Mouse (Mus musculus) embryonic facial prominence, embryonic 10.5 days (tissue): ENCODE measurements around the gene Zfp622. TPM values are rescaled to one million over a fixed set of nuclear protein-coding genes. Genes with fewer than 3 reads are reported as not detected.
"Not testable (repeated sequence)": the region's sequence is repeated elsewhere in the genome, so short reads cannot be mapped to it uniquely, and the experiment has no call there.

Experiments used
- DNase-seq: peaks from one replicate; pipeline ENCODE4 v3.0.0-alpha.2; 2017; ENCODE audit warnings: low spot score
- H3K27ac ChIP-seq: fragments of 300-500 bp; sonication (generic); replicated peaks from 2 replicates; pipeline ENCODE4 v1.5.1; 2016; ENCODE audit warnings: mild to moderate bottlenecking
- H3K27me3 ChIP-seq: fragments of 300-500 bp; sonication (generic); replicated peaks from 2 replicates; pipeline ENCODE4 v1.6.1; 2016; ENCODE audit warnings: low read depth, mild to moderate bottlenecking; ENCODE audit not compliant: poor library complexity, severe bottlenecking
- H3K36me3 ChIP-seq: fragments of 300-500 bp; sonication (generic); replicated peaks from 2 replicates; pipeline ENCODE4 v1.6.1; 2016; ENCODE audit warnings: mild to moderate bottlenecking, moderate library complexity
- H3K4me1 ChIP-seq: fragments of 300-500 bp; sonication (generic); 2 replicates; pipeline ENCODE4 v1.6.1; 2016
- H3K4me3 ChIP-seq: fragments of 300-500 bp; sonication (generic); 2 replicates; pipeline ENCODE4 v1.5.1; 2016; ENCODE audit warnings: mild to moderate bottlenecking, moderate library complexity
- H3K9me3 ChIP-seq: fragments of 300-500 bp; sonication (generic); 2 replicates; pipeline ENCODE4 v1.6.1; 2016; ENCODE audit warnings: mild to moderate bottlenecking
- WGBS: fragments of 180-500 bp; shearing (Covaris S2); methylation state at CpG from one replicate; pipeline ENCODE4 v1.1.7; 2016; 5-methylcytosine and 5-hydroxymethylcytosine counted together
- polyA plus RNA-seq: library from polyadenylated mRNA; unstranded; fragments of >200 nt; fragmentation: Nextera tagmentation; extraction: Ambion mirVana; gene quantifications from 2 replicates; pipeline ENCODE4 v1.2.1, GENCODE M21; 2016

The Zfp622 gene
- polyA plus RNA-seq, 1 experiment from 2014 or later: 21.4 TPM

DNA sequence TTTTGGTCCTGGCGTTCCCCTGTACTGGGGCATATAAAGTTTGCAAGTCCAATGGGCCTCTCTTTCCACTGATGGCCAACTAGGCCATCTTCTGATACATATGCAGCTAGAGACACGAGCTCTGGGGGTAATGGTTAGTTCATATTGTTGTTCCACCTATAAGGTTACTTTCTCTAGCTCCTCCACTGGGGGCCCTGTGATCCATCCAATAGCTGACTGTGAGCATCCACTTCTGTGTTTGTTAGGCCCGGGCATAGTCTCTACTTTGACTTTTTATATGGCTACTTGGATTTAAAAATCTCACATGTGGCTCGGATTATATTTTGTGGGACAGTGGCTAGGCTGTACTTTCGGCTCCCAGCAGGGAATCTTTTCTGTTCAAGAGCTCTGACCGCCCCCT is 552 bp upstream of the Zfp622 start:
- not testable (repeated sequence) for H3K9me3 ChIP-seq, H3K27me3 ChIP-seq, DNase-seq
- H3K36me3 ChIP-seq: peaks cover 23% of the 10 kb centered on the region
- H3K4me1 ChIP-seq: peaks cover 14% of the 10 kb centered on the region
- H3K4me3 ChIP-seq: peak overlapping the region; percentile 99
- peak overlapping the region; percentile 90 for H3K27ac ChIP-seq
- 21% methylated on average over 6 of the region's 6 CpGs for WGBS

DNA sequence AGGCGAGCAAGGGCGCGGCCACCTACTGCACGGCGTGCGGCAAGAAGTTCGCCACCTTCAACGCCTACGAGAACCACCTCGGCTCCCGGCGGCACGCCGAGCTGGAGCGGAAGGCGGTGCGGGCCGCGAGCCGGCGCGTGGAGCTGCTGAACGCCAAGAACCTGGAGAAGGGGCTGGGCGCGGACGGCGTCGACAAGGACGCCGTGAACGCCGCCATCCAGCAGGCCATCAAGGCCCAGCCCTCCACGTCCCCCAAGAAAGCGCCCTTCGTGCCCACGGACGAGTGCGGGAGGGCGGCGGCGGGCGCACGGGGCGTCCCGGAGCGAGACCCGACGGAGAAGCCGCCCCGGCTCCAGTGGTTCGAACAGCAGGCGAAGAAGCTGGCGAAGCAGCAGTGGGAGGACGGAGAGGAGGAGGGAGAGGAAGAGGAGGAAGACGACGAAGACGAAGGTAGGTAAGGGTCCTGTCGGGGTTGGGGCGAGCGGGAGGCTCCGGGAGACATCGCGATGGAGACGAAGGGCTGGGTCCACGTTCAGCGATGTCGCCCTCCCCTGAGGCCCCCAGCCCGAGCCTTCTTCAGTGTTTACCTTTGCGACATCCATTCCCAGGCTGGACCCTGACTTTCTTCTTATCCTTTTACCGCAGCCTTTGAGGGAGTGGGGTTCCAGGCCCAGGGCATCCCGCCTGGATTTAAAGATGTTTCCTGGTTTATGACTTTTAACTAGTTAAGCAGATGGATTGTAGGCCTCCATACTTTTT is 747 bp downstream of the Zfp622 start:
- peaks cover 34% of the 10 kb centered on the region for H3K36me3 ChIP-seq
- no peaks in the 10 kb centered on the region for H3K9me3 ChIP-seq
- peaks cover 14% of the 10 kb centered on the region for H3K4me1 ChIP-seq
- no peak for DNase-seq
- WGBS: under 1% methylated on average over 71 of the region's 71 CpGs
- H3K4me3 ChIP-seq: peak overlapping the region; percentile 99
- no peaks in the 10 kb centered on the region for H3K27me3 ChIP-seq
- peak overlapping the region; percentile 90 for H3K27ac ChIP-seq

DNA sequence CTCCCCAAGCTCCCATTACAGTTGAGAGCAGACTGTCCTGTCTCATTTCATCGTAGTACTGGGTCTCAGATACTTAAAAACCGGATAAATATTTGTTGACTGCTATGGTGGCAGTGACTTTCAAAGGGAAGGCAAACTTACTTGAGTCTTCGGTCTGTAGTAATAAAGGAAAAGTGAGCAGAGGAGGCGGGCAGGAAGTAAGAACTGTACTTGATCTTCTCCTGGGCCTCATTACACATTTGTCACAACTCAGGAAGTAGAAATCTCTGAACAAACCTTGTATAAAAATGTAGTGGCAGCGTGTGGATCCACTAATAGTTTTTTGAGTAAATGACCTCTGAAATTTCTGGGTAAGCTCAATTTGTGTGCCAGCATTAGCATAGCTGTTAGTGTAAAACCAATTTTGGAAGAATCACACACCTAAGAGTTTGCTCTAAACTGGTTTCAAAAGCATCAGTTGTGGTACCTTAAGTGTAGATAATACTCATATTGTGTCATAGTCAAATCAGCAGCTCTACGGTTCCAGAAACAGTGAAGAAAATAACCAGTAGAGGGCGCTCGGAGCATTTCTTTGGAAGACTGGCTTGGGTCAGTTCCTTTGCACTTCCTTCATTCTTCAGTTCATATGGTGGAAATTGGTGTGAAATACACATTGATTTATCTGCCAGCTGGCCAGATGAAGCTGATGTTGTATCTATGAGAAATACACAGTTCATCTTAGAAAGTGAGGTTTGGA is 9.0 kb downstream of the Zfp622 start:
- peaks cover 86% of the 10 kb centered on the region for H3K36me3 ChIP-seq
- H3K4me1 ChIP-seq: no peaks in the 10 kb centered on the region
- H3K27me3 ChIP-seq: no peaks in the 10 kb centered on the region
- no peaks in the 10 kb centered on the region for H3K9me3 ChIP-seq
- WGBS: 65% methylated on average over 8 of the region's 8 CpGs
- DNase-seq: peak; percentile 47
- no peak overlapping the region for H3K4me3 ChIP-seq
- H3K27ac ChIP-seq: no peak overlapping the region

DNA sequence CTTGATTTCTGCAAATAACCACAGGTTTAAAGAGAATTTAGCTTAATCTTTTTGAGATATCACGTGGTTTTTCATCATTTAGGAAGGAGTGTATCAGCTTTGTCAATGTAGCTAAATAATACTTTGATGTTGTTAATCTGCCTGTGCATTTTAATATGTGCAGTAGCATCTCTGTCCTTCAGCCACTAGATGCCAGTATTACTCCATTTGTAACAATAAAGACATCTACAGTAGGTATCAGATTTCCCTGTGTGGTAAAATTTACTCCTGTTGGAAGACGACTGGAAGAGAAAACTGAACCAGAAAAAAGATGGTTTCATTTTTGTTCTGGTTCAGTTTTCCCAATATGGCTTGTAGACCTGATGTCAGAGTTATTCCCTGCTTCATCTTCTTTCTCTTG is 11.4 kb downstream of the Zfp622 start:
- H3K27me3 ChIP-seq: no peaks in the 10 kb centered on the region
- peaks cover 64% of the 10 kb centered on the region for H3K36me3 ChIP-seq
- no peaks in the 10 kb centered on the region for H3K4me1 ChIP-seq
- H3K9me3 ChIP-seq: no peaks in the 10 kb centered on the region
- no peak overlapping the region for H3K27ac ChIP-seq
- DNase-seq: no peak
- no peak overlapping the region for H3K4me3 ChIP-seq
- WGBS: 51% methylated on average over 2 of the region's 2 CpGs

DNA sequence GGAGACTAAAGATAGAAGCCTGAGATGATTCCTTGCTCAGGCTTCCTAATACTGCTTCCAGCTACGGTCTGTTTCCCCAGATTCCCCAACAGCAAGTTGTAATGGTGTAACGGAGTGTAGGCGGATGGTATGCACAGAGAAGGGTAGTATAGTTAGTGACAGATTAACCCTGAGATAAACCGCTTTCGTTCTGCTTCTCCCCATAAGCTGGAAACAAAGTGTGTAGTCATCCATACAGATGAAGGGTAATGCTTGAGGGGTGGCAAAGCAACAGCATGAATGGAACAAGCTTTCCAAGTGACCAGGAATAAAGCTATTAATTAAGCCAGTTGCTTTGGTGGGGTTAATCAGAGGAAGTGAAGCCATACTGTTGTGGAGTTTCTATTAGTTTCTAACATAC is 15.4 kb downstream of the Zfp622 start:
- not testable (repeated sequence) for H3K4me1 ChIP-seq
- 59% methylated on average over 5 of the region's 5 CpGs for WGBS

DNA sequence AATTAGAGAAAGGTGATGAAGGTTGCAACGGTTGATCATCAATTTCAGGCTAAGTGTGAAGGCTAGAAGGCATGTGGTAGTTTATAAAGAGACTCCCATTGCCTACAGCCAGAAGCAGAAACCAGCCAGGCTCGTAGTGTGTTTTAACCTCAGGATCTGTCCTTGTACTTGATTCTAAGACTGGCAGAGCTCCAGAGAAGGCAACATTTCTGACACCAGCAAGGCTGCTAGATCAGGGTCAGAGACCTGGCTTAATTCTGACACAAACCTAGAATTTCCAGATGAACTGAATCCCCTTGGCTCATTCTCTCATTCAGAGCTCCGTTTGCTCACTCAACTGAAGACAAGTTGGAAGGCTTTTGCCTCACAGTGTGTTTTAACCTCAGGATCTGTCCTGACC is 24.5 kb downstream of the Zfp622 start:
- no peaks in the 10 kb centered on the region for H3K27me3 ChIP-seq
- 85% methylated on average over 3 of the region's 3 CpGs for WGBS
- no peaks in the 10 kb centered on the region for H3K36me3 ChIP-seq
- H3K4me1 ChIP-seq: peaks cover 4% of the 10 kb centered on the region; the same call in 1 of the 2 replicates
- no peak for DNase-seq
- no peak overlapping the region for H3K27ac ChIP-seq
- no peaks in the 10 kb centered on the region for H3K9me3 ChIP-seq
- no peak overlapping the region for H3K4me3 ChIP-seq

More for the DNA sequence above, 15.4 kb downstream of the Zfp622 start:
- not testable (repeated sequence) for H3K27me3 ChIP-seq, DNase-seq, H3K4me3 ChIP-seq, H3K9me3 ChIP-seq, H3K27ac ChIP-seq
- H3K36me3 ChIP-seq: peaks cover 26% of the 10 kb centered on the region

DNA sequence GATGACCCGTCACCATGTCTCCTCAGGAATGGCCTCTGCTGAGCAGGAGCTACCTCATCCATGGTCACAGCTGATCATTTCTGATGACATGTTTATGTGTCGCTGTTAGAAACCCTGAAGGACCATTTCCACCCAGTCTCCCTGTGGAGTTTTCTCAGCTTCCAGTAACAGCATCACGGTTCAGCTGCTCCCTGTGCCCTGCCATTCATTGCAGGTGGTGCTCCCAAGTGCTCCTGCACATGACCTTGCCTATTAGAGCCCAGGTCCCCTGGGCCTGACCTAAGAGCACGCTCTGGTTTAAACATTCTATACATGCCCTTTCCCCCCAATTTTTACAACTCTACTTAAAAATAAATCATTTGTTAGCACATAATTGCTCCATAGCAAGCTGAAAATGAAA is 28.7 kb downstream of the Zfp622 start:
- H3K36me3 ChIP-seq: no peaks in the 10 kb centered on the region
- no peak overlapping the region for H3K4me3 ChIP-seq
- H3K4me1 ChIP-seq: peaks cover 22% of the 10 kb centered on the region
- no peaks in the 10 kb centered on the region for H3K27me3 ChIP-seq
- 63% methylated on average over 4 of the region's 4 CpGs for WGBS
- H3K27ac ChIP-seq: no peak overlapping the region
- peak; percentile 24 for DNase-seq
- no peaks in the 10 kb centered on the region for H3K9me3 ChIP-seq

DNA sequence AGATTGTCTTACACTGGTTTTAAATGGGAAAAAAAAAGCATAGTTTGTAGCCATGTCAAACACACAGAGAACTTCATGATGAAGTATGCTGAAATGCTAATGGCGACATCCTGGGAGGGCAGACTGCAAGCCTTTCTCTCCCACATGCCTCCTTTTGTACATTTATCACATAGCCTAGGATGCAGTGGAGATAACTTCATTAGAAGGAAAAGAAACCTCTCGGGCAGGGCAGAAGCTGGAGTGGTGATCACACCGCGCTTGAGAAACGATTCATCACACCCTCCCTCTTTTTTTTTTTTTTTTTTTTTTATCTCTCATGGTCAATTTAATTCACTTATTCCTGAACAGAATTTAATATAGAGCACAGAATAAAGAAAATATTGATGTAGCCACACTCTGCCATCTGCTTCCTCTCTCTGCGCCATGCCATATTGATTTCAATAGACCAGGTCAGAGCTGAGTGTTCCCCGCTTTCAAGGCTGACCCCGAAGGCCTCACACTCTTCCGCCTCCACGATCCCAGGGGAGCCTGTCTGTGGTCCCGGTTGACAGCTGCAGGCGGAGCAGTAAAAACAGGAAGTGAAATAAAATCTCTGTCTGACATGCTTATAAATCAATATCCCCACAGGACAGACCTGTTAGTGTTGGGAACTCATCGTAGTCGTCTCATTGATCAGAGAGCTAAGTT is 32.0 kb downstream of the Zfp622 start:
- Histone ChIP-seq H3K4me1 (peaks cover 22% of the 10 kb centered on the region), H3K9me3 (no peaks in the 10 kb centered on the region), H3K4me3 (no peak overlapping the region), H3K36me3 (no peaks in the 10 kb centered on the region), H3K27me3 (no peaks in the 10 kb centered on the region), H3K27ac (no peak overlapping the region)
- DNase-seq: peak; percentile 79
- WGBS: 38% methylated on average over 14 of the region's 14 CpGs

DNA sequence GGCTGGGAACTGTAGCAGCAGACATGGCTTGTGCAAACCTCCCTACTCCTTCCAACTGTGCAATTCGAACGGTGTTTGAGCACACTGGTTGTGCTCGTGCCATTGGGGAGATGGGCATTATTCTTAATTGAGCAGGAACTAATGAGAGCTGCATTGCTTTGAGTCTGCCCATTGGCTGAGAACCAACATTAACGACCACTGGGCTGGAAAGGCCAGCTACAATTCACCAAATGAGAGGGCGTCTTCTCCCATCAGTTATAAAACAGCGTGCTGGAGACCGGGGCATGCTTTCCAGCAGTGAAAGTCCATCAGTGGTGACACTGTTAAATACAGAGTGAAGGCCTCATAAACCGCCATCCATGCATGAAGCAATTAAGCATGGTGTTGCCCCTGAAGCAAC is 37.6 kb downstream of the Zfp622 start:
- no peak for DNase-seq
- Histone ChIP-seq H3K36me3 (no peaks in the 10 kb centered on the region), H3K4me3 (no peak overlapping the region), H3K27me3 (no peaks in the 10 kb centered on the region), H3K27ac (no peak overlapping the region), H3K4me1 (peaks cover 7% of the 10 kb centered on the region; the same call in 1 of the 2 replicates), H3K9me3 (no peaks in the 10 kb centered on the region)
- 73% methylated on average over 8 of the region's 8 CpGs for WGBS

DNA sequence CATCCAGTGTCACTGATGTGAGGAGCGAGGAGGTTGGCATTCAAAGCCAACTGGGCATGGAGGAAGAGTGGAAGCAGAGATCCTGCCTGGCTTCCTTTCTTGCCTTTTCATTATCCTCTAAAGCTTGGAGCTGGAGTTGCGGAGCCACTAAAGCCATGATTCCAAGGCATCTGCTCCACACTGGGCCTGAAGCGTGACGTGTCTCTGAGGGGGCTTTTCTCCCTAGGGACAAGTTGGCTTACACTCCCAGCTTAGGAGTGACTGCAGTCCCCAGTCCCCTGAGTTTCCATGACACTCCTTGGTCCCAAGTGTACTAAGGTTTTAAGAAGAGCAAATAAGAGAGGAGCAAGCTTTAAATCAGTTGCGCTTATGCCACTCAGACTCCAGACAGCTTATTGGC is 38.5 kb downstream of the Zfp622 start:
- Histone ChIP-seq H3K27ac (no peak overlapping the region), H3K36me3 (no peaks in the 10 kb centered on the region), H3K27me3 (no peaks in the 10 kb centered on the region), H3K4me3 (no peak overlapping the region), H3K4me1 (no peaks in the 10 kb centered on the region), H3K9me3 (no peaks in the 10 kb centered on the region)
- DNase-seq: no peak
- 81% methylated on average over 5 of the region's 5 CpGs for WGBS

DNA sequence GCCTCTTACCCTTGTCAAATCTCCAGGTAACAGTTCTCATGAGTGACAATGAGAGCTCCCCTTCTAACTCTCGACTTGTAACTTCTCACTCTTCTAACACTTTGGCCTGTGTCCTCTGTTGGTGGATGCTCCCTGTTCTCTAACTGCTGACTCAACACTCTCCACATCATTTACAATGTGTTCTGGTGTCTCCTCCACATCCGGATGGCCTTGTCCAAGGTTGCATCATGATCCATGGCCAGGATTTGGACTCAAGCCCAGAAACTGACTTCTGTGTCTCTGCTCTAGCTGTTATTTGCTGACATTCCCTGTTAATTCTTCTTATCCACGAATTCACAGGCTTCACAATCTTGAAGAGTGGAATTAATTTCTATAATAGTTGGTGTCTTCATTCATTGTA is 47.5 kb downstream of the Zfp622 start:
- Histone ChIP-seq H3K4me3 (no peak overlapping the region), H3K9me3 (no peaks in the 10 kb centered on the region), H3K27ac (no peak overlapping the region), H3K4me1 (no peaks in the 10 kb centered on the region), H3K36me3 (no peaks in the 10 kb centered on the region), H3K27me3 (no peaks in the 10 kb centered on the region)
- DNase-seq: no peak
- 81% methylated on average over 3 of the region's 3 CpGs for WGBS

DNA sequence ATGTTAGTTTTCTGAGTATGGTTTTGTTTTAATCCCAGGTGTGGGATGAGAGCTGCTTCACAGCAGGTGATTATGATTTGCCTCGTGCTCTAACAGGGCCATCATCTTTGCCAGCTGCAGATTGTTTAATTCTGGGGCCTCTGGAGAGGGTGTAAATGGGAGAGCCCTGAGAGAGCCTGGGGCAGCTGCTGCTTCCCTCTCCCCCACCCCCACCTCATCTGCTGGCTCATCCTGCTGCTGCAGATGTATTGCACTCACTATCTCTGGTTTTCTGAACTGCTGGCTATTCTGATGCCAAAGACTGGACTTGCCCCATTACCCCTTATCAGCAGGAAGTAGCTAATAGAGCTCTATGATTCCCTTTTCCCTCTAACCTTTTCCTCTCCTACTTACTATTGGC is 56.4 kb downstream of the Zfp622 start:
- H3K4me3 ChIP-seq: no peak overlapping the region
- 32% methylated on average over 1 of the region's 1 CpGs for WGBS
- H3K36me3 ChIP-seq: no peaks in the 10 kb centered on the region
- no peak overlapping the region for H3K27ac ChIP-seq
- no peaks in the 10 kb centered on the region for H3K27me3 ChIP-seq
- no peaks in the 10 kb centered on the region for H3K4me1 ChIP-seq
- H3K9me3 ChIP-seq: no peaks in the 10 kb centered on the region
- DNase-seq: no peak
